Mouse (Mus musculus) kidney, adult 10 weeks (tissue): Measurements from ENCODE around the gene Ttll6. TPM values are rescaled to one million over a fixed set of nuclear protein-coding genes. Genes with fewer than 3 reads are reported as not detected.

ENCODE experiments used
- polyA plus RNA-seq: library from polyadenylated mRNA; stranded (reverse); fragments of 350-450 nt; fragmentation: Illumina TruSeq; extraction: RNeasy Lipid Tissue Mini Kit (QIAGEN cat#74804); gene quantifications from one replicate; pipeline ENCODE4 v1.2.3, GENCODE M21; 2014; ENCODE audit warnings: low read depth, low replicate concordance

Gene Ttll6
- not detected for polyA plus RNA-seq

DNA sequence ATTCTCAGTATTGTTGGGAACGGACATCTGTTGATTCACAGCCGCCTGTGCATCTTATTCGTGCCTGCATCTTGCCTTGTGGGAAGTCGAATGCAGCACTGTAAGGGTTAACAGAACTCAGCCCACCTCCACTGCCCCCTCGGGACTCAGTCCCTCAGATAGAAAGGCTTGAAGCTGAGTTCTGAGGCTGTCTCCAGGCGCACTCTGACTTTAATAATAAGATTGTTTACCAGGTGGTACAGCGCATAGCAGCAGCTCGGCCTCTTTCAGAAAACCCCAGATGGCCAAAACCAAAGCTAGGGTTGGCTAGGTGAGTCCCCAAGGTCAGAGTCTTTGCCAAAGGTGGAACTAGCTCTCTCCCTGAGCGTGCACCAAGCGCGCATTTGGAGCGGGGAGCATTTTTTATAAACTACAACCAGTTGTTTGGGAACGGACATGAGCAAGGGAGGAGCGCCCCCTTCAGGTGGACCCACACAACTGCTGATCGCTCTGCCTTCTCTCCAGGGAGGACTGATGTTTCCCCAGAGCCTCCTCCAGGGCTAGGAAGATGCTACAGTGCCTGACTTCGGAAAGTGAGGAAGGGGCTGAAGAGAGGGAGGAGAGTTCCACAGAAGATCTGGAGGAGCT lies at the start of gene Ttll6:
Gene Ttll6 (plus strand): TSS at position 548 of the 627 bp plus-strand sequence.

DNA sequence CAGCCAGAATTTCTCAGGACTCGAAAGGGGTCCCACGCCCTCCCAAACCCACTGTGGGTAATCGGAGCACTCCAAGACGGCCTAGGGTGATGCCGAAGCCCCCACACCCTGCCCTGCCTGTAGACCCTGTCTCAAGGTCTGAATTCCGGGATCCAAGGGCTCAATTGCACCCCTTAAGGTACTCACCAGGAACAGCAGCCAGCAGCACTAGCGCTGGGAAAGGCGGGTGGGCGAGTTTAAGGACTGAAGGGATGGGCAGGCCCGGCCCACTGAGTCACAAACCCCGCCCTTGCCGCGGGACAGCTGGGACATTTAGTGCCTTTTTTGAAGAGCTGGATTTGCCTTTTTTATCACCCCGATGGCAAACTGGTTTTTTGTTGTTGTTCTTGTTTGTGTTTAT lies 21.8 kb upstream of the Ttll6 start, which contains the start of gene Calcoco2:
Gene Calcoco2 (minus strand): TSS at position 214 of the 400 bp plus-strand sequence.

DNA sequence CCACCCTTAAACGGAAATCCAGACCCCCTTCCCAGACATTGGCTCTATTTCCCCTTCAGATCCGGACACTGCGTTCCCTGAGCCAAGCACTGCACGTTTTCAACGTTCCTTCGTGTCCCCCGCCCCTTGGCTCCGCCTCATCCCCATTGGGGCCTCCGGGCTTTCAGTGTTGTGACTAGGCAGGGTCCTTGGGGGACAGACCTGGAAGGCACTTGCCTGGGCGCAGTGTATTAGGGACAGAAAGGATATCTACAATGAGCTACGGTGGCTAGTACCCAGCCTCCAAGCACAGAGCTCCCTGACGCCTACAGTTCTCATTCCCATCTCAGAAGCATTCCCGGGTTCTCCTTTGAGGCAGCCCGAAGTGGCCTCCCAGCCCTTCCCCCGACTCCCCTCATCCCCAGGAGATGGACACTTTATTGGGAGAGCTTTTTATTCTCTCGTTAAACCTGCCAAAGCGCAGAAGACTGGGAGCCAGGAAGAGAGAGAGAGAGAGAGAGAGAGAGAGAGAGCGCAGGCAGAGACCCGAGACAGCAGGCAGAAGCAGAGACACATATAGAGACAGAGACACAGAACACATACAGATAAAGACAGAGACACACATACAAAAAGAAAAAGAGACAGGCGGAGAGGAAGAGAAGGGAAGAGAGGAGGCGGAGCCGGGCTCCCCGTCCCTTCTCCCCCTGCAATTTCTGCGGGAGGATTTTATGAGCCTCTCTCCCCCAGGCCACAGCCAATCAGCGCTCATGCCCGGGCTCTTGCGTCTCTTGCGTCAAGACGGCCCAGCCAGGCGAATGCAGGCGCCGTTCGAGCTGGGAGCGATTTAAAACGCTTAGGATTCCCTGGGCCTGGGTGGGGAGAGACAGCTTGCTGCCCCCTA lies 60.2 kb downstream of the Ttll6 start, which contains the start of gene Hoxb13:
Gene Hoxb13 (plus strand): TSS at position 796 of the 880 bp plus-strand sequence.

Other genes with a start within 250 kb of the Ttll6 start
- not detected for gene B4galnt2, start 218.9 kb upstream of the Ttll6 start, polyA plus RNA-seq
- gene Igf2bp1, start 127.8 kb upstream of the Ttll6 start, polyA plus RNA-seq = 0.73 TPM
- gene Gip, start 109.2 kb upstream of the Ttll6 start, polyA plus RNA-seq = not detected
- 19.2 TPM for gene Snf8, start 98.9 kb upstream of the Ttll6 start, polyA plus RNA-seq
- 22.4 TPM for gene Ube2z, start 68.4 kb upstream of the Ttll6 start, polyA plus RNA-seq
- 6.9 TPM for gene Atp5g1, start 58.1 kb upstream of the Ttll6 start, polyA plus RNA-seq
- not detected for gene Calcoco2, start 21.8 kb upstream of the Ttll6 start, polyA plus RNA-seq
- gene Hoxb13, start 60.5 kb downstream of the Ttll6 start, polyA plus RNA-seq = not detected
- gene Hoxb9, start 137.7 kb downstream of the Ttll6 start, polyA plus RNA-seq = 56.4 TPM
- gene Hoxb8, start 148.1 kb downstream of the Ttll6 start, polyA plus RNA-seq = 14.3 TPM
- gene Hoxb7, start 152.8 kb downstream of the Ttll6 start, polyA plus RNA-seq = 54.4 TPM
- gene Hoxb6, start 158.7 kb downstream of the Ttll6 start, polyA plus RNA-seq = 12.8 TPM
- 3.0 TPM for gene Hoxb5, start 169.6 kb downstream of the Ttll6 start, polyA plus RNA-seq
- 7.2 TPM for gene Hoxb4, start 184.5 kb downstream of the Ttll6 start, polyA plus RNA-seq
- gene Hoxb3, start 189.5 kb downstream of the Ttll6 start, polyA plus RNA-seq = 10.2 TPM
- gene Hoxb2, start 216.7 kb downstream of the Ttll6 start, polyA plus RNA-seq = 17.1 TPM
- not detected for gene Hoxb1, start 232.0 kb downstream of the Ttll6 start, polyA plus RNA-seq